Mouse (Mus musculus) gonadal fat pad, adult 2 months (tissue): Measurements from ENCODE around the gene H2-Eb1. TPM values are rescaled to one million over a fixed set of nuclear protein-coding genes. Genes with fewer than 3 reads are reported as not detected.

Experiments
- DNase-seq: peaks from one replicate; pipeline ENCODE4 v3.0.0-alpha.2; 2012; ENCODE audit warnings: low read depth
- polyA plus RNA-seq: library from polyadenylated mRNA; depleted of rRNA; stranded (reverse); fragments of >200 nt; gene quantifications from 2 replicates; pipeline ENCODE4 v1.2.3, GENCODE M21; 2012; rRNA removed

Gene H2-Eb1
- polyA plus RNA-seq, result 161 and 168 TPM in 2 replicates

GRCm38 (mm10) chr17:34305380-34306030 lies at the start of gene H2-Eb1:
Gene H2-Eb1 (plus strand): TSS chr17:34305867.
- DNase-seq, result no peak

GRCm38 (mm10) chr17:34256501-34256900 lies 49.2 kb upstream of the H2-Eb1 start:
- no peak for DNase-seq

DNA sequence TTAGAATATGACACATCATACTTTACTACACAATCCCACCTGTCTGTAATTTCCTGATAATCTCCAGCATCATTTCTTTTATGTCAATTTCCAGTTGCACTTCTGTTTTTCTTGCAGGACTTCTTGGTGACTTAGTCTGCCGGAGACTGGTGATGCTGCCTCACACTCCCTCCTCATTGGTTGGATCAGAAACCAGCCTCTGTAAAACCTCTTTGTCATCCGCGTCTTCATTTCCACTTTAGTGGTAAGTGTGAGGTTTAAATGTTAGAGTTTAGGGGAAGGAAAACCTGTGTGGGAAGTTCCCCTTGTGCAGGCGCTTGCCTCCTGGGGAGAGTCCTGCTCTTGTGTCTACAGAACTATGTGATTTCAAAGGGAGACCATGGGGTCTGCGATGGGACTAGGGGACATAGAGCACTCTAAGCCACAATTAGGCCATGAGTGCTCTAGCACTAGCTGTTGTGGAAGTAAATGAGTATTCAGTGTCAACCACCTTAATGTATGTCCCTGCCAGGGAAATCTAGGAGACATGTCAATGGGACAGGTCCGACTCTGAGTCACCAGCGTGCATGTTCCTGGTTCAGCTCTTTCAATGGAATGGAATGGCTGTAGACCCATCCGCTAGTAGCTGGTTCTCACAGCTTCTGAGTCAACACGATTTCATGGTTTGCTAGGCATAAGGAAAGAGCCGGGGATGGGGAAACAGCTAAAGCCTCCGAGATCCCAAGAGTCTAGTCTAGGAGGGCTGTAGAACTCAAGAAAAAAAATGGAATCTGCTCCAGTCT lies 47.9 kb upstream of the H2-Eb1 start, which contains the start of gene H2-Ab1:
TSS of gene H2-Ab1 (plus strand) at position 96 of the 782 bp plus-strand sequence.
- no peak for DNase-seq

DNA sequence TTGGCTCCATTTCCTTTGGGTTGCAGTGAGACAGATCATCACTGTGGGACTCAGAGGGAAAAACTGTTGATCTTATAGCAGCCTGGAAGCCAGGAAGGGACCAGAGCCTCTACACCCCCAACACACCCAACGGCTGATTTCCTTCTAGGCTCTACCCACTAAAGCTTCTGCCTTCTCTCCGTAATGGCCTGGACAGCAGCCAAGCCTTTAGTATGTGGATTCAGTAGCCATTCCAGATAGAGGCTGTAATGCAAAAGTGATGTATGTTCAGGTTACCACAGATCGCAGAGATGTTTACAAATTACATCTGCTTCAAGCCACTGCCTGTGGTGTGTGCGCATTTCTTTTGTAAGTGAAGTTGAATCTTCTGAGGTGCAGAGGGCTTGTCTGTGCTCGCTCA lies 45.1 kb upstream of the H2-Eb1 start:
- DNase-seq, result no peak

DNA sequence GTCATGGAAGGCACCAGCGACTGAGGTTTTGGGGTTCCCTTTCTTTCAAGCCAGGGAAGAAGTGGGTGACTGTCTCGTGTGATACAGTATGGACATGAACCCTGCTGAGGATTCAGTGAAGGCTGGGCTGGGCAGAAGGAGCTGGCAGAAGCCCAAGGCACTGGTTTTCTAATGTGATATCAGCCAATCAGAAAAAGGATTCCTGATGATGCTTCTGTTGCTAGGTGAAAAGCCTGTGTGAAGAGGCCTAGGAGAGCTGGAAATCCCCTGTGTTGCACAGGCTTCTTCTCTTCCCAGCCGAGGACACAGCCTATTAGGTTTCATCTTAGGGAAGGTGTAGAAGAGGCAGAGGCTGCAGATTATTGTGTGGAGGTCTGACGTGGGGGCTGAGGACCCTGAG lies 44.2 kb upstream of the H2-Eb1 start:
- no peak for DNase-seq

DNA sequence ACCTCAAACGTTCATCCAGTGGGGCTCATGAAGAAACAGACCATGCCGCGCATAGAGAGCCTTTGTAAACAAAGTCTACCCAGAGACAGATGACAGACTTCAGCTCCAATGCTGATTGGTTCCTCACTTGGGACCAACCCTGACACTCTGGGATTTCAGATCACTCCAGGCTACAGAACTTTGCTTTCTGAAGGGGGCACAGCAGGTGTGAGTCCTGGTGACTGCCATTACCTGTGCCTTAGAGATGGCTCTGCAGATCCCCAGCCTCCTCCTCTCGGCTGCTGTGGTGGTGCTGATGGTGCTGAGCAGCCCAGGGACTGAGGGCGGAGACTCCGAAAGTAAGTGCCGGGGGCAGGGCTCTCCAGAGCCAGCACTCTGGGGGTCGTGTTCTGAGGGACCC lies 42.6 kb upstream of the H2-Eb1 start:
- no peak for DNase-seq

GRCm38 (mm10) chr17:34263811-34264371 lies 41.8 kb upstream of the H2-Eb1 start:
- no peak for DNase-seq

- DNase-seq, result no peak
These were observed 41.0 kb upstream of the H2-Eb1 start for GRCm38 (mm10) chr17:34264452-34265351.

GRCm38 (mm10) chr17:34268262-34268661 lies 37.4 kb upstream of the H2-Eb1 start:
- DNase-seq, result no peak

GRCm38 (mm10) chr17:34268748-34269147 lies 36.9 kb upstream of the H2-Eb1 start:
- no peak for DNase-seq

DNA sequence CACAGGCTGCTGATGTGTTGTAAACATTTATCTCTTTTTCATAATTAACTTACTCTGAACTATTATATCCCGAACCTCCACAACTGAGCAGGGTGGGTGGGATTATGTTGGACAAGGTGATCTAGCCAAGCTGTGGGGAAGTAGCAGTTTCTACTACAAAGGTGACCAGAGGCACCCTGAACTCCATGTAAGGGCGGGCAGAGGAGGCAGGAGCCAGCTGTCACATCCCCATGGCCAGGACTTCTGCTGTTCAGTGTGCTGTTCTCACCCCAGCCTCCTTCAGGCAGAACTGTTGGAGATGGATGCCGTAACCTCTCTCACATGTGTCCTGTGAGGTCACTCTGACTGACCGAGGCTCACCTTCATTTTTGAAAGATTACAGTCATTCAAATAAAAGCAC lies 35.9 kb upstream of the H2-Eb1 start:
- no peak for DNase-seq

DNA sequence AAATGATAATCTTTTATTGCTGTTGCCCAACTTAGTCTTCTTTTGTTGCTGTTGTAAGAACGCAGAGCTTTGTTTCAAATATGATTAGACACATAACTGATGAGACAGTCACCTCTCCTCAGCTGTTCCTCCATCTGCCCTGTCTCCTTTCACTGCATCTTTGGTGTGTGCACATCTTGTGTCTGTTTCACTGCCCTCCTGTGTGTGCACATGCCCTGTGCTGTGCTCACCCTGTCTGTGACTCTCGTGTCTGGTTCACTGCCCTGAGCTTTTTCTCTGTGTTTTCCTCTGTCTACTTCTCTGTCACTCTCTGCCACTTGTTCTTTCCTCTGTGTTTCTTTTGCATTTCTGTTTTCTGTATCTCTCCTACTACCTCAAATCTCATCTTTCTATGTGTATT lies 35.4 kb upstream of the H2-Eb1 start:
- no peak for DNase-seq

GRCm38 (mm10) chr17:34270940-34271339 lies 34.7 kb upstream of the H2-Eb1 start:
- no peak for DNase-seq

- no peak for DNase-seq
These were observed 33.6 kb upstream of the H2-Eb1 start for GRCm38 (mm10) chr17:34272102-34272501.

GRCm38 (mm10) chr17:34280499-34281038 lies 25.1 kb upstream of the H2-Eb1 start:
- DNase-seq, result no peak

DNA sequence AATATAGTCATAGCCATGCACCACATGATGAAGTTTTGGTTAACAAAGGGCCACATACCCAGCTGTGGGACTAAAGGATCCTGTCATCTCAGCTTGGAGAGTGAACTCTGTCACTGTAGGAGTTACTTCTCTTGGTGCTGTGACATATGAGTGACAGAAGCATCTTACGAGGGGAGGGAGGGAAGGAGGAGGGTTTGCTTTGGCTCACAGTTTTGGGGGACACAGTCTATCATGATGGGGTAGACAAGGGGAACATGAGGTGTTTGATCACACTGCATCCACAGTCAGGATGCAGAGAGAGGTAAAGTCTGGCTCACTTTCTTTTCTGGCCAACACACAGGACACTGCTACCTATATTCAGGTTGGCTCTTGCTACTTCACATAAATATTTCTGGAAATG lies 23.8 kb upstream of the H2-Eb1 start:
- DNase-seq, result no peak

DNA sequence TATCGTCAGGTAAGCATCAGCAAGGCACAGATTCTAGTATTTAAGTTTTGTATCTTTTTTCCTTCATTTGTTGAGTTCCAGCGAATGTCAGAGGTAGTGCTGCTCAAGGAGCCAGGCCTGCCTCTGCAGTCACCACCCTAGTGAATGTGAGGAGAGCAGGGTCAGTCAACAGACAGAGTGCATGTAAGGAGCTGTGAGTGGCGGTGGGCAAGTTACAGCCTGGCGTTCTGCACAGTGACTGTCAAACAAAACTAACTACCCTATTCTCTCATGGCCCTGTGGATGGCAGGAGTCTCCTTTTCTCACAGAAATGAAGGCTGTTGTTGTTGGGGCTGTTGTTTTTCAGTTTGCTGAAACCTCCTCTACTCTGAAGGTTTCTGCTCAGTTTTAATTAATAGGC lies 20.3 kb upstream of the H2-Eb1 start:
- no peak for DNase-seq

GRCm38 (mm10) chr17:34285848-34286247 lies 19.8 kb upstream of the H2-Eb1 start:
- DNase-seq, result no peak

- no peak for DNase-seq
These were observed 19.2 kb upstream of the H2-Eb1 start for GRCm38 (mm10) chr17:34286501-34286900.

GRCm38 (mm10) chr17:34286999-34287398 lies 18.7 kb upstream of the H2-Eb1 start:
- no peak for DNase-seq

GRCm38 (mm10) chr17:34287648-34288047 lies 18.0 kb upstream of the H2-Eb1 start, which contains the start of gene H2-Aa:
Gene H2-Aa (minus strand): TSS chr17:34287823.
- DNase-seq, result no peak

GRCm38 (mm10) chr17:34288131-34288530 lies 17.5 kb upstream of the H2-Eb1 start:
- DNase-seq, result no peak
